Mouse (Mus musculus): ENCODE data around the gene Tacc2.
"Not testable (repeated sequence)": the region's sequence is repeated elsewhere in the genome, so short reads cannot be mapped to it uniquely, and the experiment has no call there.

Gene Tacc2

DNA sequence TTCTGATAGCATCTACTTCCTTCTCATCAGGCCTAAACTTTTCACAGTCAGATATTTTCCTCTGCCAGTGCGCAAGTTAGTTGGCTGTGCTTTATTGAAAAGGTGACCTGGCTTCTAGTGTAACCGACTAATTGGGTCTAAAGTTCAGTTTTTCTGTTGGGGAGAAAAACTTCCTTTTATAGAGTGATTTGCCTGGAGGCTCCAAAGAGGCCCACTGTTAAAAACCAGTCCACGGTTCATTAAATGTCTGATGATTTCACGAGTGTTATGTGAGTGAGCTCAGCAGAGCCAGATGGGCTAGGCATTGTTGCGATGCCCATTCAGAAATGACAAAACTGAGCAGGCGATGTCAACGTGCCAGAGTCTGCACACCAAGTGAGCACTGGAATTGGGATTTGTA, 6.8 kb upstream of the Tacc2 start:
- in situ Hi-C loops (cut with MboI; ENCODE audit: low sequenced_read_pairs) = no loop called here

DNA sequence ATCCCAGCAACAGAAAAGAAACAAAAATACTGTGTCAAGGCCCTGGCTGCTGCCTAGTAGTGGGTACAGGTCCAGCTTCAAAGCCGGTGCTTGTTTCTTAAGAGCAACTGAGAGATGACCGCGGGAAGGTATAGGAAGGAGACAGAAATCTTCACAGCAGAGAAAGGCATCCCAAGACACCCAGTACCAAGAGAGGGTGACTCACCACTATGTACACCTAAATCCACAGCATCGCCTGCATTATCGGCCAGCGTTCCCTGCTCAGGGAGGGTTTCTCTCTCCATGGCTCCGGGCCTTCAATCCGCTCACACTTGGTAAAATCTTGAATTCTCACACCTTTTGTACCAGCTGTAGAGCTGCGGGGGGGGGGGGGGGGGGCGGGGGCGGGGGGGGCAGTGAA, 4.4 kb upstream of the Tacc2 start, which contains the start of gene Nsmce4a:
Gene Nsmce4a (minus strand): TSS at position 298 of the 400 bp plus-strand sequence.
- in situ Hi-C loops (cut with MboI; ENCODE audit: low sequenced_read_pairs) = no loop called here

- in situ Hi-C loops (cut with MboI; ENCODE audit: low sequenced_read_pairs) = no loop called here
Observed at GRCm38 (mm10) chr7:130573746-130574145, 3.5 kb upstream of the Tacc2 start.

GRCm38 (mm10) chr7:130574211-130574991, 2.8 kb upstream of the Tacc2 start:
- in situ Hi-C loops (cut with MboI; ENCODE audit: low sequenced_read_pairs) = no loop called here

GRCm38 (mm10) chr7:130576981-130577380, 257 bp upstream of the Tacc2 start:
- in situ Hi-C loops (cut with MboI; ENCODE audit: low sequenced_read_pairs) = no loop called here

GRCm38 (mm10) chr7:130578066-130578465, 828 bp downstream of the Tacc2 start:
- in situ Hi-C loops (cut with MboI; ENCODE audit: low sequenced_read_pairs) = no loop called here

GRCm38 (mm10) chr7:130578607-130579006, 1.4 kb downstream of the Tacc2 start:
- in situ Hi-C loops (cut with MboI; ENCODE audit: low sequenced_read_pairs) = no loop called here

GRCm38 (mm10) chr7:130586521-130587072, 9.4 kb downstream of the Tacc2 start:
- in situ Hi-C loops (cut with MboI; ENCODE audit: low sequenced_read_pairs) = no loop called here

DNA sequence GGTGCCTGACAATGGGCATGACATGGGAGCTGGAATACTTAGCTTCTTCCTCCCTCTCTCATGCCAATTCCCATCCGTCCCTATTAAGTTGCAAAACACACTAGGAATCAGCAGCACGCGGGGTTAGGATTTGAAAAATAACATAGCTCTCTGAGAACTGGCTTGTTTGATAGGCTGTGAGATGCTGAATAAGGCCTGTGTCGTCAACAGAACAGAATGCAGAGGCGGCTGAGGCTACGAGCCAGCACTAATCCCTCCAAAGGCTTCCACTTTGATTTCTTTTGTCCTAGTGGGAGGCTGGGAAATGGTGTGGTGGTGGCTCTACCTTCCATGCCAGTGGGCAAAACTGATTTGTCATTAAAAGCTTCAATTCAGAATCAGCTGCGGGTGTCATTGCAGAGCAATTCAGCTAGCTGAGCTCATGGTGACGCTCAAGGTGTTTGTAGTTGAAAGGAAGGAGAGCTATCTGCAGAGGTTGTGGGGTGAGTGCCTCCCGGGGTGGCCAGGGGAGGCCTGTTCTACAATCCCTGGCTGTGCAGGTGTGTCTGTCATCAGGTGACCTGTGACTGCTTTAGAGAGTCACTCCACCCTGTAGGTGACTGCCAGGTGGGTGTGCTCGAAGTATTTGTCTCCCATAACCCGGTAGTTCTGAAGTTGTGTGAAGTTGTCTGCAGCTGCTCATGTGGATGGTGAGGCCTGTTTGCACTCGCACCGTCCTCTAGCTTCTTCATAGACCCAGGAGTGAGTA, 13.0 kb downstream of the Tacc2 start:
- in situ Hi-C loops (cut with MboI; ENCODE audit: low sequenced_read_pairs) = no loop called here

- in situ Hi-C loops (cut with MboI; ENCODE audit: low sequenced_read_pairs) = no loop called here
Observed at GRCm38 (mm10) chr7:130590845-130591437, 13.7 kb downstream of the Tacc2 start.

GRCm38 (mm10) chr7:130592975-130593374, 15.7 kb downstream of the Tacc2 start:
- in situ Hi-C loops (cut with MboI; ENCODE audit: low sequenced_read_pairs) = not testable (repeated sequence)

GRCm38 (mm10) chr7:130593375-130594239, 16.4 kb downstream of the Tacc2 start:
- in situ Hi-C loops (cut with MboI; ENCODE audit: low sequenced_read_pairs) = not testable (repeated sequence)

DNA sequence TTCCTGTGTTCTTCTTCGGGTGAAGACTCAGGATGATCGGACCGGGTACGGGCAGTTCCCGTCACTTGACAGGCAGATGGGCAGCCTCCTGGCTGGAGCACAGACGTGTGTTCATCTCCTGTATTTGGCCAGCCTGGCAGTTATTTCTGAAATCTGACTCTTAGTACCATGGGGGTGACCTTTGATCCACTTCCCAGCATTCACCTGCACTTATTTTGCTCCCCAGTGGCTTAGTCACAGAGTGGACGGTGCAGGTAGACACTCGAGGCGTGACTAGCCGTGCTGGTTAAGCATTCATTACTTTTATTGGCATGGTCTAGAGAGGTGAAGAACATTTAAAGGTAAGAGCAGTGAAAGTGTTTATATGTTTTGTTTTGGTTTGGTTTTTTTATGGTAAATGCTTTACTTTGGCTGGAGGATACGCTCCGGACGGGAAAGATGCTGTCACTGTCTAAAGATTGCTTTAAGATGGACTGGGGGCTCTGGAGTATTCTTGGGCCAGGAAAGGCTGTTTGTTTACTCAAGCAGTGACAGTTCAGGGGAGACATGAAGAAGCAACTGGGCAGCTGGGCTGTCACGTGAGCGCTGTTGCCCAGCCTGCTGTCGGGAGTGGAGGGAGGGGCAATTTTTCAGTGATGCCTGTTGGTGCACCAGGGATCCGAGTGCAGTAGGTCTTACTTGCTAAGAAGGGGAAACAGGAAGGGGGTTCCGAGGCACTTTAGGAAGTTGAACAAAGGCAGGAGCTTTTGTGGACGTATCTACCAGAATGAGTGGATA, 19.0 kb downstream of the Tacc2 start:
- in situ Hi-C loops (cut with MboI; ENCODE audit: low sequenced_read_pairs) = not testable (repeated sequence)

GRCm38 (mm10) chr7:130597546-130597945, 20.3 kb downstream of the Tacc2 start:
- in situ Hi-C loops (cut with MboI; ENCODE audit: low sequenced_read_pairs) = no loop called here

DNA sequence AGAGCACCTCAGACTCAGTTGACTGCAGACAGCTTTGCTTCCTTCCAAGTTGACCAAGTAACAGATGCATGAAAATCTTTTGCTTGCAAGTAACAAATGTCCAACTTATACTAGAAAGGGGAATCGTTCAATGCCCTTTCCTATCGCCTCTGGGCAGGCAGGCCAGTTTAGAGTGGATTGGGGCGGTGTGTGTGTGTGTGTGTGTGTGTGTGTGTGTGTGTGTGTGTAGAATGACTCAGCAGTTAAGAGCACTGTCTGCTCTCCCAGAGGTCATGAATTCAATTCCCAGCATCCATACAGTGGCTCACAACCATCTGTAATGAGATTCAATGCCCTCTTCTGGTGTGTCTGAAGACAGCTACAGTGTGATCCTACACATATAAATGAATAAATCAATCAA, 22.8 kb downstream of the Tacc2 start:
- in situ Hi-C loops (cut with MboI; ENCODE audit: low sequenced_read_pairs) = no loop called here

DNA sequence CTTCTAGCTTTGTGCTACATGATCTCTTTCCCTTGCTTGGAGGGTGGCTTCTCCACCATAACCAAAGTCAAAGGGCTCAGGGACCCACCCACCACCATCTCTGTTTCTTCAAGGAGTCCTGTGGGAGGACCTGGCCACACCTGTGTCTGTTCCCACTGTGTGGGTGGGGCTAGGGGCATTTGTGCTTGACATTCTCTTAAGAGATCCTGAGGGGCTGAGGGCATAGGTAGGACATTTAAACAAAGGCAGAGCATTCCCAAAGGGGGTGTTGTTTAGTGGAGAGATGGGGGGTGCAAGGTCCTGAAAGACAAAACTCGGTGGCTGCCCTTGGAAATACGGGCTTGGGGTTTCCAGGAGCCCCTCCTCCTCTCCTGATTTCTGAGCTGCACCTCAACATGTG, 23.3 kb downstream of the Tacc2 start:
- in situ Hi-C loops (cut with MboI; ENCODE audit: low sequenced_read_pairs) = no loop called here

- in situ Hi-C loops (cut with MboI; ENCODE audit: low sequenced_read_pairs) = no loop called here
Observed at GRCm38 (mm10) chr7:130602804-130603203, 25.6 kb downstream of the Tacc2 start.

DNA sequence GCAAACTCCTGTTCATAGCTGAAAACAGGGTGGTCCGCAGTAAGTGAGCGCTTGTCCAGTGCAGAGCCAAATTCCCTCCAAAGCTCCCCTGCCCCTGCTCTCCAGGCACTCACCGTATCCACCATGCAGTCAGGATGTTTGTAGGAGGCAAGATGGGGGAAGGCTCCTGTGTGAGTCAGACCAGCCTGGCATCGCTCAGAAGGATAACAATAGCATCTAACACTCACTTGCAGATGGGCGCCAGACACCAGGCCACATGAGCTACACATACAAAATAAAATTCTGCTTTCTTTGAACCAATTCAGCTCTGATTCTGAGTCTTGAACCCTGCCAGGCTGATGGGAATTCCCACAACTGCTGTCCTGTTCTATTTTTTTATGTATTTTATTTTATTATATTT, 26.3 kb downstream of the Tacc2 start:
- in situ Hi-C loops (cut with MboI; ENCODE audit: low sequenced_read_pairs) = no loop called here

- in situ Hi-C loops (cut with MboI; ENCODE audit: low sequenced_read_pairs) = no loop called here
Observed at GRCm38 (mm10) chr7:130604390-130604789, 27.2 kb downstream of the Tacc2 start.

DNA sequence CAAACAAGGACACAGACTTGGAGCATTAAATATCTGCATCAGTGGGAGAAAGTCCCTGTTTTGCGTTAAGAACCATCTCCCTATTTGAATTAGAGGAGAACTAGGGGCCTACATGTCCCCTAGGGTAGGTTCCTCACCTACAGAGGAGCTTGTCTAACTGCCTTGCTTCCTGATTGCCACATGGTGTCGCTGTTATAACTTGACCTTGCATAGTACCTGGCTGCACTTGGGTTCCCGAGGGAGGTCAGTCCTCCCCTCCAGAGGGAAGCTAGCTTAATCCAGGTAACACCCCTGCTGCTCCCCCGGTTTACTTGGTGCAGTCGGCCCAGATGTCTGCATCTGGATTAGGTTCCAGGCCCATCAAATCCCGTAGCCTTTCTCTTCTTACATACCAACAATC, 27.9 kb downstream of the Tacc2 start:
- in situ Hi-C loops (cut with MboI; ENCODE audit: low sequenced_read_pairs) = no loop called here
